Mouse (Mus musculus) layer of hippocampus, postnatal 25 days (tissue): ENCODE measurements around the gene Nxf1. TPM values are rescaled to one million over a fixed set of nuclear protein-coding genes. Genes with fewer than 3 reads are reported as not detected.
"Not testable (repeated sequence)": the region's sequence is repeated elsewhere in the genome, so short reads cannot be mapped to it uniquely, and the experiment has no call there.

Source experiments
- DNase-seq, 2 experiments: peaks; one replicate each; pipeline ENCODE4 v3.0.0; 2022; ENCODE audit warnings: mixed read lengths in 2 of 2, low spot score in 1 of 2; ENCODE audit errors: extremely low spot score in 1 of 2
- total RNA-seq, 2 experiments: library from RNA; stranded (reverse); gene quantifications; 2 replicates each; pipeline ENCODE4 v1.2.3; 2021

The Nxf1 gene
- total RNA-seq, 2 experiments from 2014 or later = 75.4 to 95.3 TPM

GRCm38 (mm10) chr19:8723574-8724346 lies 33.1 kb upstream of the Nxf1 start:
- no peak for DNase-seq

GRCm38 (mm10) chr19:8724392-8724791 lies 32.5 kb upstream of the Nxf1 start:
- no peak for DNase-seq

GRCm38 (mm10) chr19:8725081-8725613 lies 31.7 kb upstream of the Nxf1 start:
- DNase-seq = no peak

GRCm38 (mm10) chr19:8726609-8727390 lies 30.1 kb upstream of the Nxf1 start:
- DNase-seq = no peak

GRCm38 (mm10) chr19:8727495-8728114 lies 29.3 kb upstream of the Nxf1 start:
- DNase-seq = no peak

GRCm38 (mm10) chr19:8728335-8729099 lies 28.4 kb upstream of the Nxf1 start:
- DNase-seq = not testable (repeated sequence)

- no peak for DNase-seq
Measured at GRCm38 (mm10) chr19:8734334-8734733, 22.5 kb upstream of the Nxf1 start.

GRCm38 (mm10) chr19:8735389-8736159 lies 21.3 kb upstream of the Nxf1 start, which contains the start of gene Wdr74:
Wdr74 (plus strand) TSS chr19:8735827.
- peak; percentile 89 to 95 for DNase-seq

- no peak for DNase-seq
Measured at GRCm38 (mm10) chr19:8736160-8736467, 20.8 kb upstream of the Nxf1 start.

- DNase-seq = no peak
Measured at GRCm38 (mm10) chr19:8738911-8739310, 18.0 kb upstream of the Nxf1 start.

GRCm38 (mm10) chr19:8739646-8740045 lies 17.2 kb upstream of the Nxf1 start:
- DNase-seq = no peak

- no peak for DNase-seq
Measured at GRCm38 (mm10) chr19:8740603-8741002, 16.3 kb upstream of the Nxf1 start, which contains the start of gene 1700092M07Rik. 1700092M07Rik (plus strand) TSS chr19:8740718.

- DNase-seq = peak; percentile 84 to 95
Measured at GRCm38 (mm10) chr19:8741243-8741869, 15.5 kb upstream of the Nxf1 start, which contains the start of gene Stx5a. Stx5a (plus strand) TSS chr19:8741413.

GRCm38 (mm10) chr19:8742176-8742575 lies 14.7 kb upstream of the Nxf1 start:
- no peak for DNase-seq

GRCm38 (mm10) chr19:8745382-8745781 lies 11.5 kb upstream of the Nxf1 start:
- DNase-seq = no peak

- DNase-seq = no peak
Measured at GRCm38 (mm10) chr19:8747368-8747767, 9.5 kb upstream of the Nxf1 start.

- DNase-seq = no peak
Measured at GRCm38 (mm10) chr19:8755652-8756051, 1.2 kb upstream of the Nxf1 start.

- no peak for DNase-seq
Measured at GRCm38 (mm10) chr19:8757471-8757998, 662 bp downstream of the Nxf1 start.

- DNase-seq = no peak
Measured at GRCm38 (mm10) chr19:8758899-8759298, 2.0 kb downstream of the Nxf1 start.
